Mouse (Mus musculus) cerebellum, adult 11-12 months (tissue): ENCODE results near the gene Id1.

Experiments
- DNase-seq: peaks from one replicate; pipeline ENCODE4 v3.0.0; 2022

Id1 gene

DNA sequence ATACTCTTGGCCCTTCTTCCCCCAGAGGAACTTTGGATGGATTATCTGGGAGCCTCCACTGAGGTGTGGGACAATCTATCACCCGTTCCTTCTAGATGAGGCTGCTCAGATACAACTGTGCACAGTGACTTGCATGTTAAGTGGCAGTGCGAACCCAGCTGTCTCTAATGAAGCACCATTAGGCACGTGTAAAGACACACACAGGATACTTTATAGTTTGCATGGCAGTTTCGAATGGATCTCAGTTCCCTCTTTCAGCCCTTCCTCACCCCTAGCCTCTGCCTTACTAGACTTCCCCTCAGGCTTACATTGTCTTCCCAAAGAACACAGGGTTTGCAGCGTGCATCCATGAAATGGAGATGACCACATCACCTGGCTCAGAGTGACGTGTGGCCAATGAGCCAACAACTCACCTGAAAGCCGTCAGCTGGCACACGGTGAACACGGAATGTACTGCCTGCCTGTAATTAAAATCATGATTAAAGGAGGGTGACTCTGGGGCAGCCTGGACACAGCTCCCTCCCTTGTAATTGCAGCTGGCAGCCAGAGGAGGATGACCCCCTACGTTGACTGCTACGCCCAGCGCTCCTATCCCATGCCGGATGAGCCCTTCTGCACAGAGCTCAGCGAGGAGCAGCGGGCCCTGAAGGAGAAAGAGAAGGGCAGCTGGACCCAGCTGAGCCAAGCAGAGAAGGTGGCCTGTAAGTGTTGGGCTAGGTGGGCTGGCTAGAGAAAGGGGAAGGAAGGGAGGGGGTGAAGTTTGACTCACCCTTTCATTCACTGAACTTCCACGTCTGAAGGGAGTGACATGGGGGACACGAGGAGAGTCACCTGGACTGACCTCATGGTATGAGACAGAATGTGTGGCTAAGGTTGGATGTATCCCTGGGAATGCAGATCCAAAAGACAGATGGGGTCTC is 20.7 kb downstream of the Id1 start:
- no peak for DNase-seq

DNA sequence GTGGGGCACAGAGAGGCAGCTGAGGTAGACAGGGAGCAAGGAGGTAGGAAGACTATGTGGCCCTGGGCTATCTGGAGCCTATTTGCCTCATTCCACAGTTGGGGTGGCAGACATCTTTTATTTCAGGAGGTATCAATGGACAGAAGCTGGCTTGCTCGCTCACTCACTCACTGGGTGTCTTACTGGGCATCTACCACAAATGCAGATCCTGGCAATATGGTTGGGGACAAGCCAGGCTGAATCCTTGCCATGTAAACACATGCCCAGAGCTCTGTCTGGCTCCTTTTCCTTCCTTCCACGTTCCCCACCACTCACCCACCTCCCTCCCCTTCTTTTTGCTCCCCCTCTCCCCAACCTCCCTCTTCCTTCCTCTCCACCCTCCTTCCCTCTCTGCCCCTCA is 21.4 kb downstream of the Id1 start:
- peak; percentile 72 for DNase-seq

DNA sequence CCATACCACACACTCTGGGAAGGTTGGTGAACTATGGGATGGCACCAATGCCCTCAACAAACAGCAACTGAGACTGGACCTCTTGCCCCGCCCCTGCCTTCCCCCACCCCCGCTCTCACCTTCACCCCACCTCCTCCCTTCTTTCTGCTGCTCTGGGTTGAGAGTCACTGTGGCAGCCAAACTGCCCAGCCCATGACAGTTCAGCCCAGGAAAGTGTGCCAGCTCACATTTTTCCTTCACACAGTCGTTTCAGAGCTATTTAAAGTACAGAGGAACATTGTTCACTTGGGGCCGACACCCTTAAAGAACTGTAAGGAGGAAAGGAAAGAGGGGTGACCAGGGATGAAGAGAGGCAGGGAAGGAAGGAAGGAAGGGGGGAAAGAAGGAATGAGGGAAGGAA is 22.3 kb downstream of the Id1 start:
- DNase-seq: no peak

DNA sequence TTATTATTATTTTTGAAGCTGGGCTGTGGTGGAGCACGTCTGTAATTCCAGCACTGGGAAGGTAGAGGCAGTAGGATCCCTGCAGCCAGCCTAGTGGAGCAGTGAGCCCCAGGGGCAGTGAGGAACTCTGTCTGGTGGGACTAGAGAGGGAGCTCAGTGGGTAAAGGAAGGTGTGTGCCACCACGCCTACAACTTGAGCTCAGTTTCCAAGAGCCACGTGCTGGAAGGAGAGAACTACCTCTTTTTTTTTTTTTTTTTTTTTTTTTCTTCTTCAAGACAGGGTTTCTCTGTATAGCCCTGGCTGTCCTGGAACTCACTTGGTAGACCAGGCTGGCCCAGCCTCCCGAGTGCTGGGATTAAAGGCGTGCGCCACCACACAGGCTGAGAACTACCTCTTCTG is 27.3 kb downstream of the Id1 start:
- DNase-seq: no peak

DNA sequence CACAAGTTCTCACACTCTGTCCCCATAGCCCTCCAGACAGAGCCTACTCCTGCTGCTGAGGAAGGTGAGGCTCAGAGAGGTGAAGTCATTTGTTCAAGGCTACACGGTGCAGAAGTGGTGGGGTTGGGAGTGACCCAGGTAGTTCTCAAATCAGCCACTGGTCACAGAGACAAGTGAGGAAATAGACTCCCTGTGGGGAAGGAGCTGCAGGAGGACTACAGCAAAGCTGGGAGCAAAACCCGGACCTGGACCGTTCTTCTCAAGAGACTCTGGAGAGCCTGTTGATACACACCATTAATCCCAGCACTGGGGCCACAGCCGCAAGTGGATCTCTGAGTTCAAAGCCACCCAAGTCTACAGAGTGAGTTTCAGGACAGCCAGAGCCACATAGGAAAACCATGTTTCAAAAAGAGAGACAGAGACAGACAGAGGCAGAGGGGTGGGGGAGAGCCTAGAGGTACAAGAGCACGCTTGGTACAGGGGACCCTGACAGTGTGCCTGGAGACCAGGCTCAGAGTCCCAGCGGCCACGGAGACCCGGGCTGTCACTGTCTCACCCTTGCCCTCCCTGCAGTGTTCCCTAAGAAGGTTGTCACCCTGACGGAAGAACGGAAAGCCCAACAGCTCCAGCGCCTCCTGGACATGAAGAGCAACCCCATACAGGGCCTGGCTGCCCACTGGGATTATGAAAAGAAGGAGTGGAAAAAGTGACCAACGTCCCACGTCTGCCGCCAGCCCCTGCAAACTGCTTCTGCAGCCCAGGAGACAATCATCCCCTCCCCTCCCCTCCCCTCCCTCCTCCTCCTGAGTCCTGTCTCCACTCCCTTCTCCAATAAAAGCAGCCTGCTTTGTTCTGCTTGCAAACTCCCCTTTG is 28.4 kb downstream of the Id1 start:
- no peak for DNase-seq

DNA sequence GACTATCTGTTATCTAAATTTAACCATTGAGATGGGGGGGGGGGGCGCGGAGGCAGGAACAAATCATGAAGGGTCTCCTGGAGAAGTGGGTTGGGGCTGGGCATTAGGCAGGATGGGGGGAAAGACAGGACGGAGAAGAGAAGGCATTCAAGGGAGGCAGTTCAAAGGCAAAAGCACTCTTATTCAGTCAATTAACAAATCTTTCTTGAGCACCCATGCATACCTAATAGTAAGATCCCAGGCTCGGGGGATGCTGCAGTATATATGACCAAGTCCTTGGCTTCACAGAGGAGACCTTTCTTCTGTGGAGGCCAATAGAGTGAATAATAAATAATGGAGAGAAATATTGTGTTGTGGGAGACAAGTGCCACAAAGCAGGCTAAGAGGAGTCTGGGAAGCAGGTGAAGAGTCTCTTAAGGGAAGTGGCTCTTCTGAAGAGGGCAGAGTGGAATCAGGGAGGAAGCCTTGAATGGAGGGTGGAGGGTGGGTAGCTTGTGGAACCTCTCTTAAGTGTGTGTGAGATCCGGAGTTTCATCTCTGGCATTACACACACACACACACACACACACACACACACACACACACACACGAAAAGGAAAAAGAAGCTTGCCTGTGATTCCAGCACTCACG is 29.1 kb downstream of the Id1 start:
- no peak for DNase-seq

DNA sequence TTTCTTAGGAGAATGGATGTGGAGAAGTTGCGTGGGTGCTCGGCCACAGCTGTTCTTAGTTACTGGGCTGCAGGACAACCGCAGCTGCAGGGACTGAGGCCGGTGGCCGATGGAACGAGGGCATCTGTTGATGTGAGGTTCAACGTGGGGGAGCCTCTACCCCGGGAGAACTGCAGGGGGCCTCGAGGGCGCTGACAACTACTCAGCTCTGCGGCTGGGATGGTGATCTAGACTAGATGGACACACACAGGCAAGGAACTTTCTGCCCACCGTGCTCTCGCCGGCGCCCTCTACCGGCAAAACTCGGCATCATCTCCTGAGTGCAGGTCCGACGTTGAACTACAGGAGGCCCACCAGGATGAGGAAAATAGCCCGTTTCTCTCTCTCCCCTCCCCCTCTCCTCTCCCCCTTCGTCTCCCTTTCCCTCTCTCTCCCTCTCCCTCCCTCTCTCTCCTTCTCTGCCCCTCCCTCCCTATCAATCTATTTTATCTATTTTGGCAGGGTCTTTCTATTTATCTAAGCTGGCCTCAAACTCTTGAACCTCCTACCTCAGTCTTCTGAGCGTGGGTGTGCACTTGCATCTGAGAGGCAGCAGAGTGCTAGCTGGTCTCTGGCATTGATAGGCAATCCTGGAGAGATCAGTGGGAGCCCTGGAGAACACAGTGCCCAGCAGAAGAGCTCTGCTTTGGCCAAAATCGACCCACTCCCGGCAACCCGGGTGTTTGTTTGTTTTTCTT is 30.5 kb downstream of the Id1 start:
- DNase-seq: peak; percentile 81

DNA sequence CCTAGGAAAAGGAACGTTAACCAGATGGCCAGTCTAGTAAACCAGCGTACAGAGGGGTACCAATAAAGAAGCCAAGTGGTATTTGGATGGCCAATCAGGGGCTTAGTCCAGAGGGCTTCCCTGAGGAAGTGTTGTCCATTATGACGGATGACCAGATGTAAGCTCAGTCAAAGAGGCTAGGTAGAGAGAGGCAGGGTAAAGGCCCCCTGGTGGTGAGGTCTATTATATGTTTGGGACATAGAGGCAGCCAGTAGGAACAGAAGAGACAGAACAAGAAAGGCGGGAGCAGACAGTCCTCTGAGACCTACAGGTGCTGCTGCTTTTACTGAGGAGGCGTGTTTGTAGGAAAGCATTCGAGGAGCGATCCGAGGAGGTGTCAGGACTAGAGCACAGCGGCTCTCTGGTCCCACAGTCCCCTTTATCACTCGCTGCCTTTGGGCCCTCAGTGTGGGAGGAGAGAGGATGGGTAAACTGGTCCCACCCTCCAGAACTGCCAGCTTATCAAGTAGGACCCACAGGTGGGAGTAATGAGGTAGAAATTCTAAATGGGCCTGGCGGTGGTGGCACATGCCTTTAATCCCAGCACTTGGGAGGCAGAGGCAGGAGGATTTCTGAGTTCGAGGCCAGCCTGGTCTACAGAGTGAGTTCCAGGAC is 31.7 kb downstream of the Id1 start:
- DNase-seq: no peak

DNA sequence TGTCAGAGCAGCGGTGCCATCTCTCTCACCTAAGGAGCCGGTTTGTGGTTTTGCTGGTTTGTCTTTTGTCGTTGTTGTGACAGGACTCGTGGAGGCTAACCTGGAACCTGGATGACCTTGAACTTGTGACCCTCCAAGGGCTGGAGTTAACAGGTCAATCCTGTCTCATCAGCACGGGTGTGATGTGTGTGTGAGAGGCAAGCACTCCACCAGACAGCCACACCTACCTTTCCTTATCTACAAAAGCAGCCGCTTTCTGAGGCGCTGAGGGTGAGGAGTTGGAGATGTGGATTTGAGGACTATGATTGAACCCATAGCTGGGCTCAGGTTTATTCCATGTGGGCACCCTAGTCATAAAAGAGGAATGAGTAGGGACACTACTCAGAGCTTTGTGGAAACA is 33.6 kb downstream of the Id1 start:
- DNase-seq: no peak

DNA sequence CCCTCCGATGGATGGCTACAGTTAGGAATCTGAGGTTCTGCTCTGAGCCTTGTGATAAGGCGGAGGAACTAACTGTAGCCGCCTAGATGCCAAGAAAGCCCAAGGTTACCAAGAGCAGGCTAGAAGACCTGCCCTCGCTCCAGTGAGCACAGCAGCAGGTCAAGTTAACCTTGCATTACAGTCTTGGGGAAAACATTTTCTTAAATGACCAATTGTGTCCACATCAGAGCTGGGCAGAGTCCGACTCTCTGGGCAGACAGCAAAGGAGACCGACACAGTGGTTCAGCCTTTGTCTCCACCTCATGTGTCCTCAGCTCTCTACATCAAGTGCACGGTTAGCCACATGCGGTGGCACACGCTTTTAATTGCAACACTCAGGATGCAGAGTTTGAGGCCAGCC is 35.5 kb downstream of the Id1 start:
- no peak for DNase-seq

DNA sequence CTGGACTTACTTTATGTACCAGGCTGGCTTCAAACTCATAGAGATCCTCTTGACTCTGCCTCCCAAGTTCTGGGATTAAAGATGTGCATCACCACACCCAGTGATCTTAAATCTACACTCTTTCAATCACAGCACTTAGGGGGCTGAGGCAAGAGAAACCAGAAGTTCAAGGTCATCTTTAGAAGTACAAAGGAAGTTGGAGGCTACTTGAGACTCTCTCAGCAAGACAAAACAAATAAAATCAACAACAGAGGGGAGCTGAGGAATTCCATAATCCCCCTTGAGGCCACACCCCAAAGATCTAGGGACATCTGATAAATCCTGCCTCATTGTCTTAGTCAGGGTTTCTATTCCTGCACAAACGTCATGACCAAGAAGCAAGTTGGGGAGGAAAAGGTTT is 36.2 kb downstream of the Id1 start:
- DNase-seq: no peak

DNA sequence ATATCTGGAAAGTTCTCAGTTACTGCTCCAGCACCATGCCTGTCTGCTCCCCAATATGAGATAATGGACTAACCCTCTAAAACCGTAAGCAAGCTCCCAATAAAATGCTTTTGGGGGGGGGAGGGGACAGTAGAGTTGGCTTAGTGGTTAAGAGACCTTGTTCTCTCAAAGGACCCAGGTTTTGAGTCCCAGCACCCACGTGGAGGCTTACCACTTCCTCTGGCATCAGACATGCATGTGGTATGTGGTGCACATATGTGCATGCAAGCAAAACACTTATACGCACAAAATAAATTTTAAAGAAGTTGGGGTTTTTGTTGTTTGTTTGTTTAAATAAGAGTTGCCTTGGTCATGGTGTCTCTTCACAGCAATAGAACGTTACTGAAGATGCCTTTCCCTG is 39.3 kb downstream of the Id1 start:
- no peak for DNase-seq

DNA sequence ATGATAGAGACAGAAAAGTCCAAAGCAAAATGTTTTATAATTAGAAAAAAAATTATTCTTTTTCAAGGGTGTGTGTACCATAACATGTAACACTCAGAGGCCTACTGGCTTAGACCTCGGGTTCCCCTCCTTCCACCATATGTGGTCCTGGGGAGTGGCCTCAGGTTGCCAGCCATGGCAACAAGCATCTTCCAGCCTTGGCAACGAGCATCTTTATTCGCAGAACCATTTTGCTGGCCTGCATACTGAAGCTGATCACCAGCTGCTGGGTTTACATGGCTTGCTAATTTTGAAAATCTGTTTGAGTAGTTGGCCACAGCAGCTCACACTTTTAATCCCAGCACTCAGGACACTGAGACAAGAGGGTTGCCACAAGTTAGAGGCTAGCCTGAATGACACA is 40.0 kb downstream of the Id1 start:
- DNase-seq: no peak

DNA sequence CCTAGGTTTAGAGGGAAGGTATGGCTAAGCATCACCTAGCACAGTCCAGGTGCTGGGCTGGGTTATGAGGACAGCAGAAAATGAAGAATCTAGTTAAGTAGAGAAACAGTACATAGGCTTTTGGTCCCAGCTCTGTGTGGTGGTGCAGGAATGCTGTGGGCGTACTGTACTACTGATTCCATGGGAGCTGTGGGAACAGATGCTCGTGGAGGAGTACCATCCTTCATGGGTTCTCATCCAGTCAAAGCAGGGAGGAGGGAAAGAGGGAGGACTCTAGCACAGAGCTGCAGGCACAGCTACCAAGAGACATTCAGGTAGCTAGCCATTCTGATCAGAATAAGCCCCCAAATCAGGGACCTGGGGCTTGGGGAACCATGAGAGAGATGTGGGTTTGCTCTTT is 40.4 kb downstream of the Id1 start:
- no peak for DNase-seq

DNA sequence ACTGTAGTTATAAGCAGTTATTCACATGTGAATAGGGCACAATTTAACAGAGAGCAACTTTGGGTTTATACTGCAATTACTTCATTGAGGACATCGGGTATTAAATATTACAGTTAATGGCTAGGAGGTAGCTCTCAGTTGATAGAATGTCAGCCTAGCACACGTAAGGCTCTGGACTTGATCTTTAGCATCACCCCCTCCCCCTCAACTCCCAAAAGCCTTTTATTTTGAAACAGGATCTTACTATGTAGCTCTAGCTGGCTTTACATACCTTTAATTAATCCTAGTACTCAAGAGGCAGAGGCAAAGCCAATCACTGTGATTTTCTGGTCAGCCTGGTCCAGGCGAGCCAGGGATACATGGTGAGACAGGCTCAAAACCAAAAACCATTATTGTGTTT is 41.0 kb downstream of the Id1 start:
- DNase-seq: no peak

DNA sequence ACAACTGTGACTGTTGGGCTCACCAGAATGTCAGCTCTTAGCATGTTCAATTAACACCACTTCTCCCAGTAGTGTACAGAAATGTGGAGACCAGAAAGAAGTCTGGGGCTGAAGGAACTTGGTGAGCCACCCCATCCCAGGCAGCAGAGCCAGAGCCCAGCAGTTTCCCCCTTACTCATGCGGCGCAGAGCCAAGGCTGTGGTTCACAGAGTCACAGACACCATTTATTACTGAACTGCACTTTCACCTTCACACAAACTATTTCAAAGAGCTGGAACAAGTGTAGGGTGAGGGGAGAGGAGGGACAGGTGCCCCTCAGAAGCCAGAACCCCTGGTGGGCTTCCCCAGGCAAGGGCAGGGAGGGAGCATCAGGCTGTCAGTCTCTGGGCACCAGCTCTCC is 44.4 kb downstream of the Id1 start:
- peak; percentile 32 for DNase-seq

DNA sequence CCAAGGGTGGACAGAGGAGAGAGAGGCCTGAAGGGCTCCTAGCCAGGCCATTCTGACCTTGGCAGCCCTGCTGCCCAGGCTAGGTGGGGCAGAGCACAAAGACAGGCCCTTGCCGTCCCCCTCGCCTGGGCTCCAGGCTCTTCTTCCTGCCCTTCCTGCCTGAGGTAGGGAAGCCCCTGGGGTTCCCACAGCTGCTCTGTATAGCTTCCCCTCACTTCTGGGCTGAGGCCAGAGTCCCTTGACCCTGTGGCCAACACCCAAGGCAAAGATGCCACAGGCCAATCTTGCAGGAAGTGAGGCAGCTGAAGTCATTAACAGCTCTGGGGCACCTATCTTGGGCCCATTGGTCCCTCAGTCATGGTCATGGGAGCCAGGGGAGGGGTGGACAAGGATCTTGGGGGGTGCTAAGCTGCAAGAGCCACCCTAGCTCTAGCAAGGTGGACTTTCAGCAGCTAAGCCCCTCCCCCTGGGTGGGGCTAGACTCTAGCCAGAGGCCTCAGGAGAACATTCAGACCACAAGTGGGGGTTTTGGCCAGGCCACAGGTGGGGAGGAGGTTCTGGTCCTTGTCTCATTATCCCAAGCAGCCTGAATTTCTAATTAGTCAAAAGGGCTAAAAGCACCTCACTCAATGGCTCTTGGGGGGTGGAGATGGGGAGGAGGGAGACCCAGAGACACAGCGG is 45.1 kb downstream of the Id1 start:
- peak; percentile 49 for DNase-seq

DNA sequence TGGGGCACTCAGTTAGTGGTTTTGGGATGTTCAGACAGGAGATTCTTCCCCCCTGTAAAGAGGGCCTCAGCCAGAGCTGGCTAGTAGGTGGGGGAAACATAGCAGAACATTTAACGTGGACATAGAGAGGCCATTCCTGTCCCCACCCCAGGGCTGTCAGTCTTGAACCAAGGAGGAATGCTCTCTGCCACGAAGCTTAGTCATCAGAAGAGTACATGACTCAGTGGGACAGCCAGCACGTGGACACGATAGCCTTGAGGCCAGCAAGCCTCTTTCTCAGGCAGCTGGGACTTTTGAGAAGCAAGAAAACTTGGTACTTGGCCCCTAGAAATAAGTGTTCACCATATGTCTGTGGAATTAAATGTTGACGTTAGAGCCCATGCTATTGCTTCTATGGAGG is 46.6 kb downstream of the Id1 start:
- no peak for DNase-seq

DNA sequence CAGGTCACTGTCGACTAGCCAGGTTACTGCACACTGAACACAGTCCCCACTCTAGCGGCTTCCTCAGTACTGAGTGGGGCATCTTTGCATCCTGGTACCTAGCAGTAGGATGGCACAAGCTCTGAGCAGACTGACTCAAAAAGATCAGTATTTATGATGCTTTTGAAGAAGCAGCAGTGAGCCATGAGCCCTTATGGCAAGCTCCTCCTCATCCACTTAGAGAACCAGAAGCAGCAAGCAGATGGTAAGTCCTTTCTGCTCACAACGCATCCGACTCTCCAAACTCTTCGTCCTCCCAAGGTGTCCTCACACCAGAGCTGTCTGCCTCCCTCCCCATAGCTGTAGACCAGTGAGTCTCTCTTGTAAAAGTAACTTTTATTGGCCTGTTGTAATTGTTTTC is 47.2 kb downstream of the Id1 start:
- no peak for DNase-seq

DNA sequence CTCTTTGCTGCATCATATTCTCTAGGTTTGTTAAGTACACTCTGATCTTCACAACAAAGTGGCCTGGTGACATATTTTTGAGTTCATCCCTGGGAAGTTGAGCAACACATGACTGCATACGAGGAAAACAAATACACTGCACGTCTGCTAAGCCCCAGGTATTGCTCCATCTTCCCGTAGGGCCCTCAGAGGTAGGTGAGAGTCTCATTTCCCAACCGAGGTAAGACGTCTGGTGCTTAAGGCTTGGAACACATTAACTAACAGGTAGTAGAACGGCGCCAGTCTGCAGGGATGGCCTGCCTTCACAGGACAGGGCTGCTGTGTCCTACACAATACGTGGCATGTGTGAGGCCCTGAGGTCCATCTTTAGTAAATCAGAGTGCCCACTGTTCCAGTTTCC is 48.6 kb downstream of the Id1 start:
- no peak for DNase-seq

DNA sequence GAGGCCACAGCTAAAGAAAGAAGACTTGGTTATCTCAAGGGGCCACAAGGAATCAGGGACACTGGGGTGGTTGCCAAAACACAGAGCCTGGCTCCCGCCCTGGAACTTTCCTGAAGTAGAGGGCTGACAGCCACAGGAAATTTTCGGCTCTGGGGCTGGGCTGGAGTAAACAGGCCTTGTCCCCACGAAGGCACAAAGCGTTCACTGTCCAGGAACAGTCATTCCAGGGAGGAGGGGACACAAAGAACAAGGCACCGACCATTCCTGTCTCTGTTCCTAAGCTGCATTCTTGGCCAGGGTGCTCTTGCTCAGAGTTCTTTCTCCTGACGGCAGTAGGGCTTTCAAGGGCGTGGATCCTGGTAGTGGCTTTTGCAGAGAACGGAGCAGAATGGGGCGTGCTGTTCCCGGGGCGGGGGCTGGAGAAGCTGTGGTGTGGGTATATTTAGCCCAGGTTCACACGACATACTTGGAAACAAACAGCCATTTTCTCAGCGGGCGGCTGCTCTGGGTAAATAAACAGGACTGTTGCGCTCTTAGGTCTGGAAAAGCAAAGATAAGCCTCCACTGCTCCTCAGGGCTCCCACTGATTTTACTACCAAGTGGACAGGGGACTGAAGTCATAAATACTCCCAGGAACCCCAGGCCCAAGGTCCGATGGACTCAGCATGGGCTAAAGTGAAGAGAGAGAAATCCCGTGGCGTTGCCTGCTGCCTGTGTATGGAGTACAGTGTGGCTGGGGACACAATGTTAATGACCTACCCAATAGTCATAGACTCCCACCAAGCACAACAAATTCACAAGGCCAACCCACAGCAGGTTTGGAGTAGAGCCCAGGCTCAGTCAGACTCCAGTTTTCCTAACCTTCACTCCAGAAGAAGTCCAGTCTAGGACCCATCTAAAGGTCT is 49.6 kb downstream of the Id1 start:
- peak; percentile 85 for DNase-seq
